Mouse (Mus musculus): ENCODE measurements around the gene Wdr3. TPM values are rescaled to one million over a fixed set of nuclear protein-coding genes. Genes with fewer than 3 reads are reported as not detected.

The Wdr3 gene
- total RNA-seq, 2 experiments from 2014 or later = 17.9 to 26.0 TPM

Other genes starting within 250 kb of the Wdr3 start
- 10 to 100 TPM; 35.5 to 36.3 TPM for gene Gdap2, start within 50 bp of the Wdr3 start, total RNA-seq (2021)

Data from left cerebral cortex, postnatal 25 days (tissue).